Mouse (Mus musculus) ES-Bruce4 (cell line): Measurements from ENCODE around the gene Baiap2l1.

Experiments
- EP300 ChIP-seq: IDR thresholded peaks from 2 replicates; pipeline ENCODE4 v1.6.1; 2011; ENCODE audit warnings: low read depth, low read length; ENCODE audit not compliant: insufficient read depth
- POLR2A ChIP-seq: IDR thresholded peaks from one replicate; pipeline ENCODE4 v1.8.1; 2011; ENCODE audit warnings: low read length; ENCODE audit not compliant: insufficient read depth

- TF ChIP-seq EP300 (no peak), POLR2A (no peak)
Observed at GRCm38 (mm10) chr5:144406256-144406655, 48.3 kb upstream of the Baiap2l1 start.
